Mouse (Mus musculus): ENCODE results near the gene Rab39.

- TF ChIP-seq CTCF (conservative IDR thresholded peaks at IDR 0.05; ENCODE audit: low read length) (no peak), POU5F1 (IDR thresholded peaks at IDR 0.05; ENCODE audit: borderline replicate concordance, low read length) (no peak), NANOG (IDR thresholded peaks at IDR 0.05; ENCODE audit: borderline replicate concordance, low read length) (peak; percentile 87)
These were observed 25.2 kb downstream of the Rab39 start for GRCm38 (mm10) chr9:53680851-53681250.
